Mouse (Mus musculus): ENCODE results near the gene Abcf1. TPM values are rescaled to one million over a fixed set of nuclear protein-coding genes. Genes with fewer than 3 reads are reported as not detected.
"Not testable (repeated sequence)": the region's sequence is repeated elsewhere in the genome, so short reads cannot be mapped to it uniquely, and the experiment has no call there.

The Abcf1 gene
- total RNA-seq (2021): 10 to 100 TPM; 74.3 to 75.6 TPM
- long read RNA-seq, experiment 1, transcript Abcf1-205 (4 exons, 855 nt): minor isoform, 15 of 177 reads
- long read RNA-seq, experiment 1, transcript Abcf1-201 (23 exons, 3,161 nt): major isoform, 123 of 177 reads
- long read RNA-seq, experiment 1, partial matches to known transcripts: 21 of 177 reads
- long read RNA-seq, experiment 1, other reads (novel, unspliced or antisense): 18 of 177 reads
- long read RNA-seq, experiment 2, transcript Abcf1-201 (23 exons, 3,161 nt): major isoform, 132 of 187 reads
- long read RNA-seq, experiment 2, transcript Abcf1-205 (4 exons, 855 nt): minor isoform, 17 of 187 reads
- long read RNA-seq, experiment 2, partial matches to known transcripts: 18 of 187 reads
- long read RNA-seq, experiment 2, other reads (novel, unspliced or antisense): 20 of 187 reads

DNA sequence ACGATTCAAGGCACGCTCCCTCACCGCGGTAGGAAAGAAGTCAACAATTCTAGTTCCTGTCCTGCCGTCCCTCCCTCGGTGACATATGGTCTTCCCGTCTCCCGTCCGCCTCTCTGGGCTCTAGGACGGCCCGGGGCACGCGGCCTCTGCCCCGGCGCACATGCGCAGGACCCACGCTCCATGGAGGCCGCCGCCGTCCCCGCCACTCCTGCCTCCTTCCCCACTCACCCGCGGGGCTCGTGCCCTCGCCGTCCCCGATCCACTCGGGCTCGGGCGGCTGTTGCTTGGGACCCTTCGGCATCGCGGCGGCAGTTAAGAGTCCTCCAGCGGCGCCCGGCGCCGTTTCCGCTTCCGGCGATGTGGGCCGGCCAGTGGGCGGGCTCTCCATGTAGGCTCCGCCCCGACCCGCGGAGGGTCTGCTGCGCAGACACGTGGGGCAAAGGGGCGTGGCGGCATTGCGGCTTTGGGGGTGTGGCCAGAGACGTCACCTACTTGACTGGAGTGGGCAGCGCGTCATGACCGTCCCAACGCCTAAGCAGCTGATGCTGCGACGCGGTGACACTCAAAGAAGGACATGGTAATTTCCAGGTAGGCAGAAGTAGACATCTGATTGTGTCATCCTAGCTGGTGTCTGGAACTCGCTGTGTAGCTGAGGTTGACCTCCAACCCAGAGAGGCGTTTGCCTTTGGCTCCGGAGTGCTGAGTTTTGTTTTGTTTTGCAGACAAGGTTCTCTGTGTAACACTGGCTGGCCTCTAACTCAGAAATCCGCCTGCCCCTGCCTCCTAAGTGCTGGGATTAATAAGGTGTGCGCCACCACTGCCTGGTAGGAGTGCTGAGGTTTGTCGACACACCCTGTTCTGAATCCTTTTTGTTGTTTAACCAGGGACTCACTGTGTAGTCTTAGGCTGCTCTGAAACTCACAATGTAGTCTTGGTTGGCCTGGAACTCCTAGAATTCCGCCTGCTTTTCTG lies at the start of gene Abcf1:
Abcf1 (minus strand) TSS at position 344 of the 972 bp plus-strand sequence.
- peak; percentile 98 to 99 for DNase-seq (ENCODE audit: low spot score in 2 of 2)

DNA sequence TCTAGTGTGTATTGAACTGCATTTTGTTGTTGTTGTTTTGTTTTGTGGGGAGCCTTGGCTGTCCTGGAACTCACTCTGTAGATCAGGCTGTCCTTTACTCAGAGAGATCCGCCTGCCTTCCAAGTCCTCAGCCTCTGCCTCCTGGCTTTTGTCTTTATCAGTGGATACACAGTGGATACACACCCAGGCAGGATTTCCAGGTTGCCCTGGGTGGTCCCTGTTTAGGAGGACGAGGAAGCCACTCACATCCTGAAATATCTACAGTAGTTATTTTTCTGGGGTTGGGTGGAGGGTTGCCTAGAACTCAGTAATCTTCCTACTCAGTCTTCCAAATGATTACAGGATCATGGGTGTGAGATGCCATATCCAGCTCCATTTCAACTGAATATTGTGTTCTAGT lies 49.4 kb upstream of the Abcf1 start:
- DNase-seq (ENCODE audit: low spot score in 2 of 2): no peak

DNA sequence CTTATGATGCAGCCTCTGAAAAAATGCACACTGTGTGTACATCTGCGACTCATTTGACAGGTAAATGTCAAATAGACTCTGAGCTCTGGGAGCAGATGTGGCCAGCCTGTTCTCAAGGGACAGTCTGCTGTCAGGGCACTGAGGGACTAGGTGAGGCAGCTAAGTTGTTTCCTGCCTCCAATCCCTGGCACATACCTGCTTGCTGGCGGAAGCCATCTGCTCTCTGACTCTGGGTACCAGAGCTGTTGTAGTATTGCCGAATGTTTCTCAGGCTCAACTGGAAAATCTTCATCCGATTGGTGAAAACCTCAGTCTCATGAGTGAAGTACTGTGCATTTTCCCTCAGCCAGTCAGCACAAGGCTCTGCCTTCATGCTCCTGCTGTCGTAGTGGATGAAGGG lies 47.5 kb upstream of the Abcf1 start:
- DNase-seq (ENCODE audit: low spot score in 2 of 2): no peak

DNA sequence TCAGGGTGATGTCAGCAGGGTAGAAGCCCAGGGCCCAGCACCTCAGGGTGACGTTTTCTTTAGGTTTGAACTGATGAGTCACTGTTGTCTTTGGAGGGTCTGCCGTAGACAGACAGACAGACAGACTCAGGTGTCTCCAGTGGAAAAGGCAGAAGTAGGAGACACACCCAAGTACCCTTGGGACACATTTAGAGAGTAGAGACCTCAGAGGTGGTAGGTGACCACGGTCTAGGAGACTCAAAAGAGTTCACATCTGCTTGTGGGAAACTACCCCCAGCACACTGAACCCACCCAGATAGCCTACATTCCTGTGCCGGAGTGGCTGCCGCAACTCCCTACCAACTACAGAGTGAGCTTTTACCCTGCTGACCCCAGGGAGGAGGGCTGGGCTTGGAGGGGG lies 45.4 kb upstream of the Abcf1 start:
- no peak for DNase-seq (ENCODE audit: low spot score in 2 of 2)

DNA sequence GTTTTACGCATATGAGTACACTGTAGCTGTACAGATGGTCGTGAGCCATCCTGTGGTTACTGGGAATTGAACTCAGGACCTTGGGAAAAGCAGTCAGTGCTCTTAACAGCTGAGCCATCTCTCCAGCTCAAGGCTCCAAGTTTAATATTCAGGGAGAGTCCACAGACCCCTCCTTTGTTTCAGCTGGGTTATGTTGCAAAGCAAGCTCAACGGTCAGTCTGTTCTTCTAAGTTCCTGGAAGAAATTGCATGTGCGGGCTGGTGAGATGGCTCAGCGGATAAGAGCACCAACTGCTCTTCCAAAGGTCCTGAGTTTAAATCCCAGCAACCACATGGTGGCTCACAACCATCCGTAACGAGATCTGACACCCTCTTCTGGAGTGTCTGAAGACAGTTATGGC lies 34.8 kb upstream of the Abcf1 start:
- DNase-seq (ENCODE audit: low spot score in 2 of 2): not testable (repeated sequence)

- no peak for DNase-seq (ENCODE audit: low spot score in 2 of 2)
Observed at GRCm38 (mm10) chr17:36003331-36003730, 33.8 kb upstream of the Abcf1 start.

DNA sequence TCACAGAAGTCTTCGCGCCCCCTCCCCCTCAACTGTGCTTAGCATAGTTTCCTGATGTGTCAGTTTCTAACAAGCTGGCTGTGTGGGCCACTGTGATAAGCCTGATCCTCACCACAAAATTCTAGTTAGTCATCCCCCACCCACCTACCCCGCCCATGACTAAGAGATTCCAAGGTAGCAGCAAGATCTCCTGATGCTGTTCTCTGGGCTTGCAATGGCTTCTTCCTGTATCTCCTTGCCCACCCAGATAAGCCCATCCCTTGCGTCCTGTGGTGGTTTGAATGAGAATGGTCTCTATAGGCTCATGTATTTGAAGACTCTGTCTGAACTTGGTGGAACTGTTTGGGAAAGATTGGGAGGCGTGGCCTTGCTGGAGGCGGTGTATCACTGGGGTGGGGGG lies 32.4 kb upstream of the Abcf1 start:
- DNase-seq (ENCODE audit: low spot score in 2 of 2): no peak

- DNase-seq (ENCODE audit: low spot score in 2 of 2): no peak
Observed at GRCm38 (mm10) chr17:36001121-36001897, 31.7 kb upstream of the Abcf1 start.

- no peak for DNase-seq (ENCODE audit: low spot score in 2 of 2)
Observed at GRCm38 (mm10) chr17:36000349-36000748, 30.8 kb upstream of the Abcf1 start.

DNA sequence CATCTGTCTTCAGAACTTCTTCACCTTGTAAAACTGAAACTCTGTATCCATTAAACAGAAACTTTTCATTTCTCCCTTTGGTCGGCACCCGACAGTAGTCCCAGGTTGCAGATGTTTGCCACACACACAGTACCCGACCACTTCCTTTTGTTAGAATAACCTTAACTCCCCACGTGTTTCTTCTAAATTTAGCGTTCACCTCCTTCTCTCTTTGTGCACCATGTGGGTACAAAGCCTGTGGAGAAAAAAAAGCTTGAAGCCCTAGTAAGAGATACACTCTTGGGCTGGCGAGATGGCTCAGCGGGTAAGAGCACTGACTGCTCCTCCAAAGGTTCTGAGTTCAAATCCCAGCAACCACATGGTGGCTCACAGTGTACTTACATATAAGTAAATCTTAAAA lies 29.8 kb upstream of the Abcf1 start:
- DNase-seq (ENCODE audit: low spot score in 2 of 2): no peak

GRCm38 (mm10) chr17:35998545-35999305 lies 29.2 kb upstream of the Abcf1 start:
- DNase-seq (ENCODE audit: low spot score in 2 of 2): no peak

- DNase-seq (ENCODE audit: low spot score in 2 of 2): no peak
Observed at GRCm38 (mm10) chr17:35997713-35998510, 28.4 kb upstream of the Abcf1 start.

- peak; percentile 83 to 91 for DNase-seq (ENCODE audit: low spot score in 2 of 2)
Observed at GRCm38 (mm10) chr17:35996949-35997348, 27.4 kb upstream of the Abcf1 start.

DNA sequence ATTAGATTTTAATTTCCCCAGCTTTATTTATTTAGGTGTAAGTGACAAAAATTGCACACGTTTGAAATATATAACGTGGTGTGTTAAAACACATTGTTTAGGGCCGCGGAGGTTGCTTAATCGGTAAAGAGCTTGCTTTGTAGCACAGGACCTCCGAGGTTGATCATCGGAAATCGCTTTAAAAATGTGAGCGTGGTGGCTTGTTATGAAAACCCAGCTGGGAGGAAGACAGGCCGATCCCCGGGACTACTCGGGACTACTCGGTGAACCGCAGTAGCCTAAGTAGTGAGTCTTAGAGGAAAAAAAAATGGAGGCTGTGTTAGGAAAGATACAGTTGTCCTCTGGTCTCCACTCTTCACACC lies 25.3 kb upstream of the Abcf1 start:
- DNase-seq (ENCODE audit: low spot score in 2 of 2): no peak

- DNase-seq (ENCODE audit: low spot score in 2 of 2): peak; percentile 44 to 76
Observed at GRCm38 (mm10) chr17:35994175-35994878, 24.8 kb upstream of the Abcf1 start.

DNA sequence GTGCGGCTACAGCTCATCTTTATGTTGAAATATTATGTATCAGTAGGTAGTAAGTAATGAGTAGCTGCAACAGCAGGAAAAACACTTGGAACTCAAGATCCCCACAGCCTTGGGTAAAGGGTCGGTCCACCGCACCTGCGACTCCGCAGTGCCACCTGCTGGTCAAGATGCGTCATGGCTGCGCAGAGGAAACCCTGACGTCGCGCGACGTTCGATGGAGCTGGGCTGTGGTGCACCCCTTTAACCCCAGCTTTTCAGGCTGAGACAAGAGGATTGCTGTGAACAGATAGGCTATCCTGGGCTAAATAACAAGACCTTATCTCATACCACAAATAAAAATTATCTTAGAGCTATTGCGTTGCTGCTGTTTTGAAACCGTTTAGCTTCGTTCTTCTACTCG lies 24.1 kb upstream of the Abcf1 start:
- DNase-seq (ENCODE audit: low spot score in 2 of 2): peak; percentile 63 to 70

- no peak for DNase-seq (ENCODE audit: low spot score in 2 of 2)
Observed at GRCm38 (mm10) chr17:35991781-35992180, 22.2 kb upstream of the Abcf1 start.

- no peak for DNase-seq (ENCODE audit: low spot score in 2 of 2)
Observed at GRCm38 (mm10) chr17:35981776-35982175, 12.2 kb upstream of the Abcf1 start.

DNA sequence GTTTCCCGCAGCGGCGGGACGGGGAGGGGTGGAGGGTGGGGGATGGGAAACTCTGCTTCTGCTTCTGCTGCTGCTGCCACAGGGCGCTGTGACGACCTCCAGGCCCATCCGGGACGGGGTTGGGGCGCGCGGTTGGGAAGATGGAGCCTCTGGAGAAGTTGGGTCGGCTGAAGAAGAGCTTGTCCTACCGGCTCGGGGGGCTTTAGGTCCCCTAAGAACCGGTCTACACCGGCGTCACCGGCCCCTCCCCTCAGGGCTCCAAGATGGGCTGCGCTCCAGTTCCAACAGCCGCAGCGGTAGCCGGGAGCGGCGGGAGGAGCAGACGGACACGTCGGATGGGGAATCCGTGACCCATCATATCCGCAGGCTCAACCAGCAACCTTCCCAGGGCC lies 10.8 kb upstream of the Abcf1 start:
- DNase-seq (ENCODE audit: low spot score in 2 of 2): peak; percentile 48 to 67
